Mouse (Mus musculus) E14TG2a.4 (cell line): ENCODE results near the gene Smarcc2.
A peak's percentile ranks its signal among the peaks of the same experiment; 100 is the strongest.

ENCODE experiments used
- H3K27me3 ChIP-seq: 2 replicates; pipeline ENCODE4 v1.6.1; 2014; ENCODE audit warnings: low read length, control low read depth; ENCODE audit not compliant: insufficient read depth
- H3K36me3 ChIP-seq: 2 replicates; pipeline ENCODE4 v1.6.1; 2014; ENCODE audit warnings: low read length, control low read depth; ENCODE audit not compliant: insufficient read depth
- H3K4me1 ChIP-seq: replicated peaks from 2 replicates; pipeline ENCODE4 v1.6.1; 2014; ENCODE audit warnings: low read depth, low read length, control low read depth
- H3K4me3 ChIP-seq: replicated peaks from 2 replicates; pipeline ENCODE4 v1.5.1; 2014; ENCODE audit warnings: mild to moderate bottlenecking, low read length
- H3K9me3 ChIP-seq: 2 replicates; pipeline ENCODE4 v1.6.1; 2014; ENCODE audit warnings: low read length, control low read depth
- CTCF ChIP-seq: conservative IDR thresholded peaks from 2 replicates; pipeline ENCODE4 v1.5.1; 2014; ENCODE audit warnings: low read length
- NANOG ChIP-seq: IDR thresholded peaks from 2 replicates; pipeline ENCODE4 v1.6.1; 2014; ENCODE audit warnings: borderline replicate concordance, low read length, mixed read lengths
- POU5F1 ChIP-seq: IDR thresholded peaks from 2 replicates; pipeline ENCODE4 v1.6.1; 2014; ENCODE audit warnings: low read length, borderline replicate concordance

Smarcc2 gene

DNA sequence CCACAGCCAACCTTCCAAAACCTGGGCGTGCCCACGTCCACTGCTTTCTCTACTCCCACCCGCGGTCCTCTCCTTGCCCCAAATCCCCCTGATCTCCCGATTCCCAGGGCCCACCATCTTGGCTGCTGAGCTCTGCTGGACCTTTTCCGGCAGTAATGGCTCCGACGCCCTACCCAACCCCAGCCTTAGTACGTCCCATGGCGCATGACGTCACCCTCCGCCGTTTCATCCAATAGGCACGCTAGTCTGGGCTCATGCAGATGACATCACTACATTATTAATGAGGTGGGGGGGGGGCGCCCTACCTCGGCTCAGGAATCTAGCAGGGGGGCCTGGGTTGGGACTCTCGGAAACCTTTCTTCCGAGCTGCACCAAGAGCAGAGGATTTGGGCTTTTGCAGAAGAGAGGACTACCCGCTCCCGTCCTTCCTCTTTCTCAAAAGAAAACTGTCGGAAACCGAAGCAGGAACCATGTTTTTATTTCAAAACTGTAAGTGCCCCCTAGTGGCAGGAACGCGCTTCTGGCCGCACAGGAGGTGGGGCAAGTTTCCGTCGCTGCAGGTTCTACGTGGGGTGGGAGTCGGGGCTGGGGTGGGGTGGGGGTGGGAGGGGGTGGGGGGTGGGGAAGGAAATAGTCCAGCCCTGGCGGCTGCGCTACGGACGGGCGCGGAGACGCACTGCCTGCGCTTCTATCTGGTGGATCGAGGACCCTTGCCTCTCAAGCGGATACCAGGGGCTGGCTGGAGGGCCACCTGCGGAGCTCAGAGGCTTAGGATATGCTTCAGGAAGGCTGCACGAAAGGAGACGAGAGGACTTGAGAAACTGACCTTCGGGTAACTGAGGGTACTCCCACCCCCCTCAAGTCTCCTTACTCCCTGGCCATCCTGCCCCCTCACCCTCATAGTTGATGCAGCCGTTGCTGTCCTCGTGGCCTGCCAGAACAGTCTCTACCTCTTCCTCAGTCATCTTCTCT is 34.9 kb downstream of the Smarcc2 start, which contains the start of gene Myl6:
Gene Myl6, minus strand, starts transcription at position 451 of the 972 bp plus-strand sequence.
- peaks cover 40% of the 10 kb centered on the region for H3K36me3 ChIP-seq
- peak within 1 kb of the TSS; percentile 98 for H3K4me3 ChIP-seq
- TF ChIP-seq POU5F1 (no peak), NANOG (no peak), CTCF (peak; percentile 67)
- H3K4me1 ChIP-seq = peaks cover 77% of the 10 kb centered on the region
- no peaks in the 10 kb centered on the region for H3K9me3 ChIP-seq
- H3K27me3 ChIP-seq = no peaks in the 10 kb centered on the region

DNA sequence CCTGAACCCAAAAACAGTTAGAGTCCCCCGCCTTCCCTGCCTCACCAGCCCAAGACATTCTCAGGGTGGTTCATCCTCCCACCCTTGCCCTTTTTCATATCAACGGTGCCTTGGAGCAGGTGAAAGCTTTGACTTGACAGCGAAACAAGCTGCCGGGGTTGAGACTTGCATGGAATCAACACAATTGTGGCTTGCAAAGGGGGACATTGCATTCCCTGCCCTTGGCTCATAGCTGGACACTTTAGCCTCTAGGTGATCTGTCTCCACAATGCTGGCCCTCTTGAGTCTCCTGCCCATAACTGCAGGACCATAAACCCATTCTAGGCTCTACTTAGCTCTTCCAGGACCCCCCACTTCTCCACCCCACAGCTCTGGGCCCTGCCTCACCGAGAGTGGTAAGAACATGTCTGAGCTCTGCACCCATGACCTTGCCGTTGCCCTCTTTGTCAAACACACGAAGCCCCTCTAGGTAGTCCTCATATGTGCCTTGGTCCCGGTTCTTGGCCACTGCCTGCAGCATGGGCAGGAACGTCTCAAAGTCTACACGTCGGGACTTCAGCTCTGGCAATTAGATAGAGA is 35.7 kb downstream of the Smarcc2 start:
- TF ChIP-seq POU5F1 = no peak
- TF ChIP-seq CTCF = no peak
- TF ChIP-seq NANOG = no peak
- no peaks in the 10 kb centered on the region for H3K9me3 ChIP-seq
- H3K27me3 ChIP-seq = no peaks in the 10 kb centered on the region
- peaks cover 74% of the 10 kb centered on the region for H3K4me1 ChIP-seq
- peak overlapping the region; percentile 98 for H3K4me3 ChIP-seq
- H3K36me3 ChIP-seq = peaks cover 34% of the 10 kb centered on the region

DNA sequence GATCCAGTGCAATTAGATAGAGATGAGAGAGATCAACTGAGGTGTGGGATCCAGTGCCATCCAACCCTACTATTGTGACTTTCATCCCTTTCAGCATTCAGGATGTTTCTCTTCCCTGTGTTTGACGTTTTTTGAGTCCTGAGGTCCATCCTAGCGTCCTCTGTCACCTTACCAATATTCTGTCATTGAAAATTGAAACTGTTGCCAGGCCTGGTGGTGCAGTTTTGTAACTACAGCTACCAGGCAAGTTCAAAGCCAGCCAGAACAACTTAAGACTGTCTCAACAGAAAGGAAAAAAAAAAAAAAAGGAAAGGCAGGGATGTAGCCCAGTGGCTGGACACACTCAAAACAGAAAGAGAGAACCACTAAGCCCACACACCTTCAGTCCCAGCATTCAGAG is 36.2 kb downstream of the Smarcc2 start:
- Histone ChIP-seq H3K4me1 (peaks cover 74% of the 10 kb centered on the region), H3K4me3 (peak overlapping the region; percentile 98), H3K36me3 (peaks cover 29% of the 10 kb centered on the region), H3K9me3 (no peaks in the 10 kb centered on the region), H3K27me3 (no peaks in the 10 kb centered on the region)
- no peak; the same call in none of the 2 replicates for TF ChIP-seq CTCF
- TF ChIP-seq POU5F1 = no peak
- TF ChIP-seq NANOG = no peak

DNA sequence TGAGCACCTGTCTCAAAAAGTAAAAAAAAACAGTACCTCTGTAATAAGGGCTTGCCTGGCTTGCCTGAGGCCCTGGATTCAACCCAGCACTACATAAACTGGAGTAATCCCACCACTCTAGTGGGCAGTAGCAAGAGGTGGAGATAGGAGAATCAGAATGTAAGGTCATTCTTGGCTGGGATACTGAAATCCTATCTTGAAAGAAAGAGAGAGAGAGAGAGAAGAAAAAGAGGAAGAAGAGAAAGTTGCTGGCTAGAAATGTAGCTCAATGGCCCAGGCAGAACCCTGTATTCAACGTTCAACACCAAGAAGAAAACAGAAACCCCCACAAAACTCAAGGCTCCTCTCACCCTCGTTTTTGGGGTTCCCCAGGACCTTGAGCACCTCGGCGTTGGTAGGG is 36.9 kb downstream of the Smarcc2 start:
- H3K9me3 ChIP-seq = no peaks in the 10 kb centered on the region
- H3K27me3 ChIP-seq = no peaks in the 10 kb centered on the region
- peaks cover 23% of the 10 kb centered on the region for H3K36me3 ChIP-seq
- H3K4me1 ChIP-seq = peaks cover 67% of the 10 kb centered on the region
- TF ChIP-seq POU5F1 = no peak
- TF ChIP-seq CTCF = no peak
- TF ChIP-seq NANOG = no peak
- H3K4me3 ChIP-seq = no peak overlapping the region

DNA sequence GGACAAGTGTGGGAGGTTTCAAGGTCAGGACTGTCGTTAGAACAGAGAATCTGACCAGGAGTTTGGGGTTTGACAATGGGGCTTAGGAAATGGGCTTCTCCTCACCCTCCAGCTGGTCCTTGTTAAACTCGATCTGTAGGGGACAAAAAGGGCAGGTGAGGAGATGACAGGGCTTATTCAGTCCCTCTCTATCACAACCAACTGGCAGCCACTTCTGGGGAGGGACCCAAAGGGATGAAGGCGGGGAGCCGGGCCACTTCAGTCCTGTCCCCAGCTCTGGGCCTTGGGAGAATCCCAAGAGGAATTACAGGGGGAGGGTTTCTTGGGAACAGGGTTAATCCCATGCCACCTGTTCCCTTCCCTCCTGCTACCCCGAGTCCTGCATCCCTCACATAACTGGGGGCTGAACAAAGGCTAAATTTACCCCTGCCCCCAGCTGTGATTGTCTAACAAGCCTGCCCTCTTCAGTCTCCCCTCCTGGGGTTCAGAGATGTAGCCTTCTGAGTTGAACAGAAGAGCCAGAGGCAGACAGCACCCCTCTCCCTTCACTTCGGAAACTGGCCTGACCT is 37.5 kb downstream of the Smarcc2 start:
- Histone ChIP-seq H3K36me3 (peaks cover 16% of the 10 kb centered on the region), H3K9me3 (no peaks in the 10 kb centered on the region), H3K27me3 (no peaks in the 10 kb centered on the region), H3K4me1 (peaks cover 60% of the 10 kb centered on the region), H3K4me3 (no peak overlapping the region)
- TF ChIP-seq NANOG (no peak), POU5F1 (no peak), CTCF (no peak)

DNA sequence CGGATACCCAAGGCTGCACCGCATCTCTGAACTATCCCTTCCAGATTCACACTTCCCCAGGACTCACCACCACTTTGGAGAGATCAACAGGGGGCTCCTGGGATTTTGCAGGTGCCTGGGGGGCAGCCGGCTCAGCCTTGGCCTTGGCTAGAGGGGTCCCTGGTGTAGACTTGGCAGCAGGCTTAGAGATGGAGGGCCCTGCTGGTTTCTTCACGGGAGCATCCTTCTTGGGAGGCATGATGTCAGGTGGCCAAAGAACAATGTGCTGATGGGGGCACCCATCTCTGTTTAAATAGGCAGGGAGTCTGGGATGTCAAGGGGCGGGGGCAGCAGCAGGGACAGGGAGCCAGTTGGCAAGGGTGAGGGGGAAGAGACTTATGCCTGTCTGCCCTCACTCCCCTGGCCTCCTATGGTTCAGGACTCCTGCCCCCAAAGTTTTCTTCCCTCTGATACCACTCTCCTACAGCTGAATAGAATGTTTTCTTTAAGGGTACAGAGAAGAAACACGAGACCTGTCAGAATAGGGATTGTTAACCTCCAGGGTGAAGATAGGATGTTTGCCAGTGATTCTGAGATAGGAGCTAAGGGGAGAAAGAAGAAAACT is 38.2 kb downstream of the Smarcc2 start:
- Histone ChIP-seq H3K27me3 (no peaks in the 10 kb centered on the region), H3K9me3 (no peaks in the 10 kb centered on the region), H3K4me3 (no peak overlapping the region), H3K4me1 (peaks cover 54% of the 10 kb centered on the region), H3K36me3 (peaks cover 9% of the 10 kb centered on the region)
- TF ChIP-seq NANOG (no peak), CTCF (no peak), POU5F1 (no peak)

DNA sequence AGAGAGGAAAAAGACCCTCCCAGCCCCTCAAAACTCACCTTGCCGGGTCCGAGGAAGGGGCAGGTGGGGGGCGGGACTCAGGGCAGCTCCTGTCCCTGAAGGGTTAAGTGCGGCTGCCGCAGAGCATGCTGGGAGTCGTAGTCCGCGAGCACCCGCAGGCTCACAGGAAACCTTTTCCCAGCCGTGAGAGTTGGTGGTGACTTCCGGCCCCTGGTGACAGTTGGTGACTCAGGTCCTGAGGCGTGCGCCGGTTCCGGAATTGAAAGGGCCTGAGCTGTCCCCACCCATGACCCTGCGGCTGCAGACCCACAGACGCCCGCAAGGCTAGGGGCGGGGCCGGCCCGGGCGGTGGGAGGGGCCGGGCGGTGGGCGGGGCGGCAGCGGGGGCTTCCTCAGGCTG is 39.5 kb downstream of the Smarcc2 start, which contains the start of gene Myl6b:
Gene Myl6b, minus strand, starts transcription at position 96 of the 400 bp plus-strand sequence.
- no peak for TF ChIP-seq POU5F1
- H3K9me3 ChIP-seq = no peaks in the 10 kb centered on the region
- H3K4me3 ChIP-seq = peak within 1 kb of the TSS; percentile 82
- no peaks in the 10 kb centered on the region for H3K27me3 ChIP-seq
- peaks cover 5% of the 10 kb centered on the region; the same call in 1 of the 2 replicates for H3K36me3 ChIP-seq
- H3K4me1 ChIP-seq = peaks cover 49% of the 10 kb centered on the region

DNA sequence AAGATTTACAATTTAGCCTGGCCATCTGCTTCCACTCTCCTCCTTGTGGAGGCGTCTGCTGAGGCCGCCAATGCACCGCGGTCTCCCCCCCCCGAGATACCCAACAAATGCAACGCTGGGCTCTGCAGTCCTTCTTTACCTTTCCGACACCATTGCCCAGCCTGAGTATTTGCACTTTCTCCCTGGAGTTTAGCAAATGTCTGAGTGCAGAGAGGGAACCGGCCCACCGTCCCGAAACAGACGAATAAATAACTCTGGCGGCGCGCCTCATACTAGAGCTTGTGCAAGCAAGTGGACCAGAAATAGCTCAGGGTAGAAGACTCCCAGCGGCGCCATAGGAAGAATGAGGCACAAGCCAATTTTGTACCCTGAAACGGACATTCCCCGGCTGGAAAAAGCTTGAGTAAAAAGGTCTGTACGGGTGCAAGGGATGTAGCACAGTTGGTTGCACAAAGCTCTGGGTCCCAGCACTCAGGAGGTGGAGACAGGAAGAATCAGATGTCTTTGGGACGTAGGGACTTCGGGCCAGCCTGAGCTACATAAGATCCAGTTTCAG is 40.1 kb downstream of the Smarcc2 start:
- Histone ChIP-seq H3K4me3 (peak overlapping the region; percentile 82), H3K27me3 (no peaks in the 10 kb centered on the region), H3K36me3 (peaks cover 5% of the 10 kb centered on the region; the same call in 1 of the 2 replicates), H3K9me3 (no peaks in the 10 kb centered on the region), H3K4me1 (peaks cover 52% of the 10 kb centered on the region)
- TF ChIP-seq NANOG = no peak
- TF ChIP-seq CTCF = no peak; the same call in 1 of the 2 replicates
- TF ChIP-seq POU5F1 = no peak

DNA sequence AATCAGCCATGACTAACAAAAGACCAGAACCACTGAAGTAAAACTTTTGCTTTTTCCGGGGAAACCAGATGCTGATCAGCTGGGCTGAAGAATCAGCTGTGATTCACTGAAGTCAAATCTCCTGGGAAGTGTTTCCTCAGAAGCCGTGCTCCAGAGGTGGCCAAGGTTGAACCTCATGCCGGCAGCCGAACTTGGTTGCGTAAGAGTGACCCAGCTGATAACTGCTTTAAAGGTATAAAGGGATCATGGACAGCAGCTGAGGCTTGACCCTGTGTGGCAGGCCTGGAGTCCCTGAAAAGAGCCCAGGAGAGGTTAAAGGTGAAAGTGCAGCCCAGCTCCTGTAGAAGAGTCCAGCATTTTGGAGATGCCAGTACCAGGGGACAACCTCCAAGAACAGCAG is 43.3 kb downstream of the Smarcc2 start:
- H3K4me3 ChIP-seq = no peak overlapping the region
- peaks cover 49% of the 10 kb centered on the region for H3K4me1 ChIP-seq
- TF ChIP-seq NANOG = no peak
- TF ChIP-seq CTCF = no peak
- TF ChIP-seq POU5F1 = no peak
- no peaks in the 10 kb centered on the region for H3K9me3 ChIP-seq
- no peaks in the 10 kb centered on the region for H3K36me3 ChIP-seq
- H3K27me3 ChIP-seq = no peaks in the 10 kb centered on the region
